Mouse (Mus musculus) embryonic facial prominence, embryonic 10.5 days (tissue): ENCODE results near the gene Plekhh3. TPM values are rescaled to one million over a fixed set of nuclear protein-coding genes. Genes with fewer than 3 reads are reported as not detected.

Experiments
- DNase-seq: peaks from one replicate; pipeline ENCODE4 v3.0.0-alpha.2; 2017; ENCODE audit warnings: low spot score
- H3K27ac ChIP-seq: fragments of 300-500 bp; sonication (generic); replicated peaks from 2 replicates; pipeline ENCODE4 v1.5.1; 2016; ENCODE audit warnings: mild to moderate bottlenecking
- H3K27me3 ChIP-seq: fragments of 300-500 bp; sonication (generic); replicated peaks from 2 replicates; pipeline ENCODE4 v1.6.1; 2016; ENCODE audit warnings: low read depth, mild to moderate bottlenecking; ENCODE audit not compliant: poor library complexity, severe bottlenecking
- H3K36me3 ChIP-seq: fragments of 300-500 bp; sonication (generic); replicated peaks from 2 replicates; pipeline ENCODE4 v1.6.1; 2016; ENCODE audit warnings: mild to moderate bottlenecking, moderate library complexity
- H3K4me1 ChIP-seq: fragments of 300-500 bp; sonication (generic); 2 replicates; pipeline ENCODE4 v1.6.1; 2016
- H3K4me3 ChIP-seq: fragments of 300-500 bp; sonication (generic); 2 replicates; pipeline ENCODE4 v1.5.1; 2016; ENCODE audit warnings: mild to moderate bottlenecking, moderate library complexity
- H3K9me3 ChIP-seq: fragments of 300-500 bp; sonication (generic); 2 replicates; pipeline ENCODE4 v1.6.1; 2016; ENCODE audit warnings: mild to moderate bottlenecking
- WGBS: fragments of 180-500 bp; shearing (Covaris S2); methylation state at CpG from one replicate; pipeline ENCODE4 v1.1.7; 2016; 5-methylcytosine and 5-hydroxymethylcytosine counted together
- microRNA-seq: library from miRNA; unstranded; fragments of <30 nt; microRNA quantifications from one replicate; pipeline ENCODE4, GENCODE M21; 2017
- polyA plus RNA-seq: library from polyadenylated mRNA; unstranded; fragments of >200 nt; fragmentation: Nextera tagmentation; extraction: Ambion mirVana; gene quantifications from 2 replicates; pipeline ENCODE4 v1.2.1, GENCODE M21; 2016

Plekhh3 gene
- polyA plus RNA-seq, 1 experiment from 2014 or later, result 4.0 TPM

GRCm38 (mm10) chr11:101118105-101118504, 53.0 kb downstream of the Plekhh3 start:
- WGBS, result 47% methylated on average over 4 of the region's 4 CpGs
- Histone ChIP-seq H3K4me3 (peak overlapping the region; percentile 94), H3K9me3 (no peaks in the 10 kb centered on the region), H3K27ac (no peak overlapping the region), H3K4me1 (peaks cover 34% of the 10 kb centered on the region), H3K27me3 (no peaks in the 10 kb centered on the region), H3K36me3 (peaks cover 51% of the 10 kb centered on the region)
- no peak for DNase-seq

- Histone ChIP-seq H3K27me3 (no peaks in the 10 kb centered on the region), H3K27ac (no peak overlapping the region), H3K9me3 (no peaks in the 10 kb centered on the region), H3K36me3 (peaks cover 41% of the 10 kb centered on the region), H3K4me3 (no peak overlapping the region), H3K4me1 (peaks cover 24% of the 10 kb centered on the region)
- DNase-seq, result no peak
- WGBS, result 69% methylated on average over 2 of the region's 2 CpGs
These were observed 55.6 kb downstream of the Plekhh3 start for GRCm38 (mm10) chr11:101115564-101115963.

Small RNAs within 50 kb of the gene (microRNA-seq; reads per million reads assigned to microRNA genes)
- not detected for gene Gm27626

Other genes with a start within 250 kb of the Plekhh3 start
- 22.5 and 22.8 TPM in 2 replicates for gene Stat3, start 231.8 kb downstream of the Plekhh3 start, polyA plus RNA-seq
- gene Cavin1, start 200.5 kb downstream of the Plekhh3 start, polyA plus RNA-seq, result 20.6 and 23.5 TPM in 2 replicates
- 30.1 and 30.5 TPM in 2 replicates for gene Atp6v0a1, start 161.9 kb downstream of the Plekhh3 start, polyA plus RNA-seq
- gene Naglu, start 101.3 kb downstream of the Plekhh3 start, polyA plus RNA-seq, result 7.4 and 8.9 TPM in 2 replicates
- gene Hsd17b1, start 92.9 kb downstream of the Plekhh3 start, polyA plus RNA-seq, result 0.21 TPM in 1 of 2 replicates, not detected in the other
- gene Coasy, start 88.8 kb downstream of the Plekhh3 start, polyA plus RNA-seq, result 48.7 and 51.1 TPM in 2 replicates
- gene Mlx, start 84.1 kb downstream of the Plekhh3 start, polyA plus RNA-seq, result 40.6 and 41.0 TPM in 2 replicates
- gene Psmc3ip, start 75.9 kb downstream of the Plekhh3 start, polyA plus RNA-seq, result 69.5 and 72.3 TPM in 2 replicates
- 19.7 and 20.2 TPM in 2 replicates for gene Retreg3, start 51.5 kb downstream of the Plekhh3 start, polyA plus RNA-seq
- 135 and 142 TPM in 2 replicates for gene Tubg1, start 51.4 kb downstream of the Plekhh3 start, polyA plus RNA-seq
- gene Tubg2, start 15.4 kb downstream of the Plekhh3 start, polyA plus RNA-seq, result 4.9 and 5.7 TPM in 2 replicates
- 0.23 and 0.31 TPM in 2 replicates for gene Cntnap1, start 828 bp downstream of the Plekhh3 start, polyA plus RNA-seq
- 0.16 TPM in 1 of 2 replicates, not detected in the other for gene Ccr10, start 4.1 kb upstream of the Plekhh3 start, polyA plus RNA-seq
- gene Ezh1, start 55.1 kb upstream of the Plekhh3 start, polyA plus RNA-seq, result 13.3 and 14.5 TPM in 2 replicates
- 66.4 and 68.4 TPM in 2 replicates for gene Ramp2, start 74.7 kb upstream of the Plekhh3 start, polyA plus RNA-seq
- gene Vps25, start 82.4 kb upstream of the Plekhh3 start, polyA plus RNA-seq, result 124 TPM in 2 replicates
- gene Wnk4, start 89.2 kb upstream of the Plekhh3 start, polyA plus RNA-seq, result 6.0 and 8.3 TPM in 2 replicates
- gene Cntd1, start 107.7 kb upstream of the Plekhh3 start, polyA plus RNA-seq, result 1.3 and 1.4 TPM in 2 replicates
- gene Coa3, start 107.8 kb upstream of the Plekhh3 start, polyA plus RNA-seq, result 200 and 203 TPM in 2 replicates
- 141 and 154 TPM in 2 replicates for gene Becn1, start 130.9 kb upstream of the Plekhh3 start, polyA plus RNA-seq
- gene Psme3, start 144.9 kb upstream of the Plekhh3 start, polyA plus RNA-seq, result 189 and 203 TPM in 2 replicates
- 2.6 and 3.4 TPM in 2 replicates for gene Aoc2, start 153.7 kb upstream of the Plekhh3 start, polyA plus RNA-seq
- 0.04 TPM in 1 of 2 replicates, not detected in the other for gene Aoc3, start 159.3 kb upstream of the Plekhh3 start, polyA plus RNA-seq
- not detected in 2 replicates for gene G6pc, start 196.2 kb upstream of the Plekhh3 start, polyA plus RNA-seq
- 102 and 110 TPM in 2 replicates for gene Aarsd1, start 246.3 kb upstream of the Plekhh3 start, polyA plus RNA-seq